Mouse (Mus musculus): ENCODE measurements around the gene Gm20388.

GRCm38 (mm10) chr8:120581811-120582210, 671.2 kb downstream of the Gm20388 start:
- TF ChIP-seq GATA1 (IDR thresholded peaks at IDR 0.05; ENCODE audit: low read length) = no peak
- TF ChIP-seq TAL1 (IDR thresholded peaks at IDR 0.05; ENCODE audit: low read length) = no peak

Measured in erythroblast, embryonic 14.5 days (primary cell).